Mouse (Mus musculus) limb, embryonic 14.5 days (tissue): Measurements from ENCODE around the gene Rarb. TPM values are rescaled to one million over a fixed set of nuclear protein-coding genes. Genes with fewer than 3 reads are reported as not detected.
A peak's percentile ranks its signal among the peaks of the same experiment; 100 is the strongest.

Source experiments
- ATAC-seq: fragments of 200-750 bp; cut with Nextera tagmentation; 2 replicates; pipeline ENCODE4 v1.8.0; 2017; ENCODE audit warnings: low read depth, moderate number of reproducible peaks, moderate TSS enrichment; ENCODE audit not compliant: low FRiP score
- DNase-seq: peaks from one replicate; pipeline ENCODE4 v3.0.0-alpha.2; 2015; ENCODE audit warnings: low spot score
- H3K27ac ChIP-seq: fragments of 300-500 bp; sonication (generic); replicated peaks from 2 replicates; pipeline ENCODE4 v1.5.1; 2014; ENCODE audit warnings: low read depth, mild to moderate bottlenecking, low read length, moderate library complexity, mixed read lengths
- H3K27me3 ChIP-seq: fragments of 300-500 bp; sonication (generic); 2 replicates; pipeline ENCODE4 v1.6.1; 2014; ENCODE audit warnings: low read length, mixed read lengths; ENCODE audit not compliant: control insufficient read depth, insufficient read depth
- H3K36me3 ChIP-seq: fragments of 300-500 bp; sonication (generic); 2 replicates; pipeline ENCODE4 v1.6.1; 2014; ENCODE audit warnings: mild to moderate bottlenecking, low read length, moderate library complexity, mixed read lengths; ENCODE audit not compliant: control insufficient read depth, insufficient read depth
- H3K4me1 ChIP-seq: fragments of 300-500 bp; sonication (generic); 2 replicates; pipeline ENCODE4 v1.6.1; 2014; ENCODE audit warnings: antibody characterized with exemption, low read length, mixed read lengths; ENCODE audit not compliant: control insufficient read depth, insufficient read depth
- H3K4me2 ChIP-seq: fragments of 300-500 bp; sonication (generic); replicated peaks from 2 replicates; pipeline ENCODE4 v1.6.1; 2014; ENCODE audit warnings: low read depth, mild to moderate bottlenecking, low read length, moderate library complexity; ENCODE audit not compliant: severe bottlenecking
- H3K4me3 ChIP-seq: fragments of 300-500 bp; sonication (generic); replicated peaks from 2 replicates; pipeline ENCODE4 v1.5.1; 2014; ENCODE audit warnings: low read length
- H3K9ac ChIP-seq: fragments of 300-500 bp; sonication (generic); 2 replicates; pipeline ENCODE4 v1.6.1; 2014; ENCODE audit warnings: mild to moderate bottlenecking, low read depth, low read length, moderate library complexity; ENCODE audit not compliant: severe bottlenecking
- H3K9me3 ChIP-seq: fragments of 300-500 bp; sonication (generic); 2 replicates; pipeline ENCODE4 v1.6.1; 2016; ENCODE audit warnings: low read length; ENCODE audit not compliant: control insufficient read depth
- POLR2A ChIP-seq: fragments of 200-500 bp; IDR thresholded peaks from 2 replicates; pipeline ENCODE4 v1.8.0; 2012; ENCODE audit warnings: inconsistent platforms, mild to moderate bottlenecking, moderate library complexity, borderline replicate concordance; ENCODE audit not compliant: insufficient read depth, insufficient read length; ENCODE audit errors: extremely low read depth
- WGBS: fragments of 180-500 bp; shearing (Covaris S2); extraction: QIAGEN DNeasy Blood & Tissue Kit; methylation state at CpG from one replicate; pipeline ENCODE4 v1.1.7; 2014; 5-methylcytosine and 5-hydroxymethylcytosine counted together
- polyA plus RNA-seq, 2 experiments: library from polyadenylated mRNA; depleted of rRNA in 1 of 2; stranded (reverse) in 1 of 2; unstranded in 1 of 2; fragments of >200 nt; fragmentation: Nextera tagmentation in 1 of 2; extraction: Ambion mirVana in 1 of 2; gene quantifications; 2 replicates each; pipeline versions ENCODE4 v1.2.1 to v1.2.3; 2012 to 2014

The Rarb gene
- polyA plus RNA-seq, 2 experiments, result 14.6 to 17.4 TPM

DNA sequence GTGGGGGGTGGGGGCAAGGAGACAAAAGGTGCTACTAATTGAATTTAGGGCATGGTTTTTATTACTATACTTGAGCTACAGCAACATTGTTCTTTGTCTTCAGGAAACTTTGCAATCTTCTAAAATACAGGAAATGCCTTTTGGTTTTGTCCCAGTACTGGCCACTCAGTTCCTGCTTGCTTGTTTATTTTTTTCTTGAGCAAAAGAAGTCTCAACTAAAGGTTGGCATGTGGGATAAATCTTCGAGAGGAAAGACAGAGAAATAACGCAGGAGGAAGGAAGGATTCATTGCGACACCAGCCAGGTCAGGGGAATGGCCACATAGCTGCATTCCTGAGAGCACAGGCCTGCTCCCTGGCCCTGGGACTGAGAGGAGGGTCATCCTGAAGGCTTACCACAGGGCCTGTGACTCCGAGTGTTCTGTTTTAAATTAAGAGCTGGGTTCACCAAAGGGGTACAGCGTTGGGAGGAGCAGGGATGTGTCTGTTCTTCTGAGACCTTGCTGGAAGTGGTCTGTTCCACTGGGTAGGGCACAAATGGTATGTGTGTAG, 215.8 kb downstream of the Rarb start:
- no peaks in the 10 kb centered on the region for H3K9me3 ChIP-seq
- H3K27me3 ChIP-seq, result no peaks in the 10 kb centered on the region
- H3K4me3 ChIP-seq, result no peak overlapping the region
- DNase-seq, result no peak
- H3K4me2 ChIP-seq, result no peak overlapping the region
- no peak for ATAC-seq
- H3K9ac ChIP-seq, result no peak overlapping the region
- WGBS, result 14% methylated on average over 5 of the region's 5 CpGs
- H3K27ac ChIP-seq, result no peak overlapping the region
- TF ChIP-seq POLR2A, result no peak
- no peaks in the 10 kb centered on the region for H3K36me3 ChIP-seq
- peaks cover 14% of the 10 kb centered on the region for H3K4me1 ChIP-seq

DNA sequence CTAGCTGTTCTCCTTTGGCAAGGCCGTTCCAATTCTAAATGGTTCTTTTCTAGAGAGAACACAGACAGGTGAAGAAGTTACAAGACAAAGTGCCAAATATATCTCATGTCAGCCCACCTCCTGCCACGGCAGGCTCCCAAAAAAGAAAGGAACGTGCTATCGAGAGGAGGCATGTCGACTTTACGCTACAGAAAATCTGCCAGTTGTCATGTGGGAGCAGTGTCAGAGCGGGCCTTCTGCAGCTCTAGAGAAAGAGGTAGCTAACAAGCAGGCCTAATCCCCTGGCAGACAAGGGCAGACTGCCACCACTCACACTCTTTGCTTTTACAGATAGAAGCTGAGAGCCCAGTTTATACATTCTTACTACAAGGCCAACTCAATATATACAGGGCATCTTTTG, 219.7 kb downstream of the Rarb start:
- Histone ChIP-seq H3K27me3 (no peaks in the 10 kb centered on the region), H3K4me2 (no peak overlapping the region), H3K9me3 (no peaks in the 10 kb centered on the region), H3K4me3 (no peak overlapping the region), H3K27ac (no peak overlapping the region), H3K4me1 (peaks cover 18% of the 10 kb centered on the region), H3K9ac (no peak overlapping the region), H3K36me3 (no peaks in the 10 kb centered on the region)
- no peak for ATAC-seq
- no peak for DNase-seq
- TF ChIP-seq POLR2A, result no peak
- WGBS, result 65% methylated on average over 7 of the region's 7 CpGs

DNA sequence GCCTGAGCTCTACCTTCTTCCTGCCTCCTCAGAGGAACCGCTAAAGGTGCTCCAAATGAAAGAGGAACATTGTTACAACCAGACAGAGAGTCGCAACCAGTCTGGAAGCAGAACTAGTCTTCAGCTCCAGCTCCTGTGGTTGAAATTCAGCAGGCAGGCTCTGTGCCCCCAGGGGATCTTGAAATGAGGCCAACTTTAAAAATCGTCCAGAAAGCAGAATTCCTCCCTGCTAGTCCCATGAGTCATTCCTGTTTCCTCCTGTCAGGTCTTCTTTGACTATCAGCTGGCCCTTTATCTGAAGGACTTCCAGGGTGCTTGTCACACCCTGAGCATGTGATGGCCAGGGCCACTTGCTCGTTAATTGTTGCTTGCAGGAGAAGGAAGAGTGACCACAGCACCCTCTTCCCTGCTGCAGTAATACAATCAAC, 220.9 kb downstream of the Rarb start:
- ATAC-seq (peak; percentile 39; the same call in 1 of the 2 replicates), DNase-seq (peak; percentile 70)
- Histone ChIP-seq H3K27ac (peak overlapping the region; percentile 35), H3K4me1 (peaks cover 15% of the 10 kb centered on the region), H3K9ac (no peak overlapping the region), H3K27me3 (no peaks in the 10 kb centered on the region), H3K4me3 (no peak overlapping the region), H3K36me3 (no peaks in the 10 kb centered on the region), H3K4me2 (no peak overlapping the region; the same call in 1 of the 2 replicates), H3K9me3 (no peaks in the 10 kb centered on the region)
- WGBS, result 8% methylated on average over 4 of the region's 4 CpGs
- TF ChIP-seq POLR2A, result no peak

DNA sequence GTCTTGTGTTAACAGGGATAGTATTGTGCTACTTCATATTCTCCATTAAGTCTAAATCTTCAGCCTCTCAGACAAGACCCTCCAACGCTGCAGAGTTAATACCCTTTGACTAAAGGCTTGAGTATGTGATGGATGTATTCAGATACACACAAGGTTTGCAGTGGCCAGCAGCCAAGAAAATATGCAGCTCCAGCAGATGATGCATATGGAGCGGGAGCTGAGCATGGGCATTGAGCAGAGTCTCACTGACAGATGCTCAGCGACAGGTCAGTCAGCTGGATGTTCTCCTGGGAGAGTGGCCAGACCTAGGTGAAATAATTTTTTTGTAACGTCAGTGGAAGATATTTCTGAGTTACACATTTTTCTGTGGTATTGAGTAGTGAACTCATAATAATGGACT, 229.8 kb downstream of the Rarb start:
- Histone ChIP-seq H3K4me2 (no peak overlapping the region), H3K4me3 (no peak overlapping the region), H3K27ac (no peak overlapping the region), H3K9ac (no peak overlapping the region), H3K27me3 (no peaks in the 10 kb centered on the region), H3K36me3 (no peaks in the 10 kb centered on the region), H3K4me1 (no peaks in the 10 kb centered on the region; the same call in 1 of the 2 replicates), H3K9me3 (no peaks in the 10 kb centered on the region)
- DNase-seq (no peak), ATAC-seq (no peak)
- 83% methylated on average over 4 of the region's 4 CpGs for WGBS
- no peak for TF ChIP-seq POLR2A

DNA sequence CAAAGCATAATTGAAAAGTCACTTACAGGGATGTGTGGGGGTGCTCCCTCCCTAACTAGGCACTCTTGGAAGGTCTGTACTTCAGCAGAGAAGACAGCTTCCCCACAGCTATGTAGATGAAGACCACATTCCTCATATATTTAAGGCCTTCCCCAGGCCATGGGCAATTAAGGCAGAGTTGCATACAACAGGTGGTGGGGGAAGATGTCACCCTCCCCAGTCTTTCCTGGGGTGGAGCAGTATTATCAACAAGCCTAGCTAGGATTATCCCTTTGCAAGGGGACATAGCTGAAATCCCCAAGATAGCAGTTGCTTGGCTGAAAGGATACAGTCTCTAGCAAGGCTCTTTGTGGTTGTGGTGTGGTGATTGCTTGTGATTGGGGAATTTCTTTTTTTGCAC, 240.9 kb downstream of the Rarb start:
- no peak for TF ChIP-seq POLR2A
- Histone ChIP-seq H3K4me1 (0 out of 2 replicates have a peak, but pooled peaks cover 3% of the 10 kb centered on the region), H3K4me3 (no peak overlapping the region), H3K9ac (no peak overlapping the region), H3K27ac (no peak overlapping the region), H3K4me2 (no peak overlapping the region), H3K36me3 (no peaks in the 10 kb centered on the region), H3K27me3 (no peaks in the 10 kb centered on the region), H3K9me3 (no peaks in the 10 kb centered on the region)
- DNase-seq (no peak), ATAC-seq (no peak)
